Mouse (Mus musculus) kidney, adult 2 months (tissue): ENCODE measurements around the gene Dstyk.

Source experiments
- CTCF ChIP-seq: fragments of 200-500 bp; conservative IDR thresholded peaks from 2 replicates; pipeline ENCODE4 v1.5.1; 2011; ENCODE audit warnings: low read depth, mild to moderate bottlenecking, control low read depth, low read length, moderate library complexity, mixed read lengths; ENCODE audit not compliant: insufficient read depth, insufficient read length
- POLR2A ChIP-seq: fragments of 200-500 bp; IDR thresholded peaks from one replicate; pipeline ENCODE4 v1.6.1; 2011; ENCODE audit warnings: low read depth, low read length, control low read depth

- TF ChIP-seq POLR2A (no peak), CTCF (no peak)
These were observed 45.9 kb upstream of the Dstyk start for GRCm38 (mm10) chr1:132371298-132372081.
